Mouse (Mus musculus) spleen, postnatal 36 days (tissue): ENCODE data around the gene Mmp10.

ENCODE experiments used
- DNase-seq, 2 experiments: peaks; one replicate each; pipeline ENCODE4 v3.0.0; 2022; ENCODE audit warnings: low spot score in 2 of 2, mixed read lengths in 1 of 2

The Mmp10 gene

DNA sequence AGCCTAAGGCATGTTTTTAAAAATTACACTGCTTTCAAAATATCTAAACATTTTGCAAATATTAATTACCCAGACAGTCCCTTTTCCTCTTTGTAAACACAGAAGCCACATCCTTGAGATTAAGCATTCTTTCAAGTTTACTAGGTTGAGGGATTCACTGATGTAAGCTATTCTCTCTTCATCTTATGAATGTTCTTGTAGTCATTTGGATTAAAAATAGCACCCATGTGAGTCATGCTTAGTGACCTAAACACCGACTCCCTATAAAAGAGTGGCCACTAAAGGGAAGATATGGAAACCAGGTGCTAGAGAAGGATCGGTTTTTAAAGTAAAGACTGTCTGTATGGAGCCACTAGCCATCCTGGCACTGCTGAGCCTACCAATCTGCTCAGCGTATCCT, at the start of gene Mmp10:
Gene Mmp10, plus strand, starts transcription at position 302 of the 400 bp plus-strand sequence.
- no peak for DNase-seq

DNA sequence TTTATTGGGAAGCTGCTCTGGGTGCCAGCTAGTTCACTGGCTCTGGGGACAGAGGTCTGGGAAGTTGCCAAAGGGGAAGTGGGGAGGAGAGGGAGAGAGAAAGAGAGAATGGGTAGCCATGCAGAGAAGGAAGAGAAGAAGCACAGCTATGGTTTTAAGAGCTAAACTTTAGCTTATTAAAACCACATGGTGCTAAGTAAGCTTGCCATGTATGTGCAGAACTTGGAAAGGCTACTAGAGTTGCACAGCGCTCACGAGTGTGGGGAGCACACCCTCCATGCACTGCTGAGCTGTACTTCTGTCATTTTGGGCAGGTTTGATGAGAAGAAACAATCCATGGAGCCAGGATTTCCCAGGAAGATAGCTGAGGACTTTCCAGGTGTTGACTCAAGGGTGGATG, 48.9 kb upstream of the Mmp10 start:
- no peak for DNase-seq

DNA sequence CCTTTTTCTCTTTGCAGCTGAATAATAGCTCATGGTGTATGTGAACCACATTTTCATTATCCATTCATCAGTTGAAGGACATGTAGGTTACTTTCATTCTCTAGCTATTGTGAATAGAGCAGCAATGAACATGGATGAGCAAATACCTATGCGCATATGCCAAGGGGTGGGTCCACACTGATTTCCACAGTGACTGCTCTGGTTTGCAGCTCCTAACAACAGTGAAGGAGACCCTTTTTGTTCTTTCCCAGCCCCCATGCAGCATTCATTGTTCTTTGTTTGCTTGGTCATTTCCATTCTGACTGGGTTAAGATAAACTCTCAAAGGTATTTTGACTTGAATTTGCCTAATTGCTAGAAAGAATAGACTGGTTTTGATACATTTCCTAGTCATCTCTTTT, 31.9 kb upstream of the Mmp10 start:
- DNase-seq, result no peak

DNA sequence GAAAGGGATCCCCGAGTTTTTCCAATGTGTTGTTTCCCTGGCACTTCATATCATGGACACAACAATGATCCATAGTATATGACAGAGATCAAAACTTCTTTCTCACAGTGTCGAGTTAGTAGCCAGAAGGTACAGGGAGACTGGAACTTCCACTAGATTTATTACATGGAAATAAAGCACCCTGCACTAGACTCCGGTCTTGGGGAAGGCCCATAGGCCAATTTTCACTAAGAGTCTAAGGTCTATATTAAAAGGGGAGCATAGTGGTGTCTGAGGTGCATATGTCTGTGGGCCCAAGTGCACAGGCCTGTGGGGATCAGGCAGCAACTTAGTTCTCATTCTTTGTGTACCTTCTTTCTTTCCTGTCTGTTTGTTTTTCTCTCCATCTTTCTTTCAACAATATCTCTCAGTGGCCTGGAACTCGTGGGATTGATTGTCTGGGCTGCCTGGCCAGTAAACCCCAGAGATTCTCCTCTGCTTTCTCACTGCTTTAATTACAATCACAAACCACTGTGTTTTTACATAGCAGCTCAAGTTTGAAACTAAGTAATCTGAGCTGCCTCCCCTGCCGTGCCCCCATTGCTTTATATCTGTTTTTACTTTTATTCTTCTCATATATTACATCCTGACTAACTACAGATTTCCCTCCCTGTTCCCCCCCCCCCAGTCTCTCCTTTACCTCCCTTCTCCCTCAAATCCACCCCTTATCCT, 18.3 kb upstream of the Mmp10 start:
- DNase-seq, result no peak

DNA sequence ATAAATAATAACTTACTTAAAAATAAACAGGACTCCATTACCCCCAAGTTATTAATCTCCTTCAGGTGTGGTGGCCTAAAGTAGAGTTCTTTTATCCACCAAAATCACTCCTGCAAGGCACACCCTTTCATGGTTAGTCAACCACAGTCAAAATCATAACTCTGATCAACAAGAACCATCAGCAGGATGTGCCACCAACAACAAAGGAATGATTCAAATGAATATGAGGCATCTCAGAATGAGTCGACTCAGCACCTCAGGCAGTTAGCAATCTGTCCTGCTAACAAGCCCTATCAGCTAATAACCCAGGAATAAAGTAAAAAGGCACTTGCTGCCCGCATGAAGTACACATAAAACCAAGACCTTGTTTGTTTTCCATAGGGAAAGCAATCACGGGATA, 1.0 kb upstream of the Mmp10 start:
- no peak for DNase-seq

DNA sequence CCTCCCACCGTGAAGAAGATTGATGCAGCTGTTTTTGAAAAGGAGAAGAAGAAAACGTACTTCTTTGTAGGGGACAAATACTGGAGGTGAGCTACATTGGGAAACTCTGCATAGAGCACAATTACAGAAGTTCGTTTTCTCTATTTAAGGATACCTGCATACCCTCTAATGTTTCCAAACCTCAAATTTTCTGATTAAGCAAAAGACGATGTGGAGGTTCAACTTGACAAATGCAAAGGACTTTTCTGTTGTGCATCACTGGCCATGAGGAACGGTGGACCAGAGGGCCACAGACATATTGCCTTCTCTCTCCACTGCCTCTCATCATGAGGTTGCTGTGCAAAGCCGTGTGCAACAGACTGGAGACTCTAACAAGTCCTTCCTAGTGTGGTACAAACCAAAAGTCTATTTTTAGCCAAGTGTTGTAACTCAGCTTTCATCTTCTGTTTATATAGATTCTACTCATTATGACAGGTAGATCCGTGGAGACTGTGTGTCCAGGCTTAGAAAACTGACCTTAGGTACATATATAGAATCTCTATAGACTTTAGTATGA, 5.2 kb downstream of the Mmp10 start:
- peak in 1 of 2 experiments; percentile 4 for DNase-seq

DNA sequence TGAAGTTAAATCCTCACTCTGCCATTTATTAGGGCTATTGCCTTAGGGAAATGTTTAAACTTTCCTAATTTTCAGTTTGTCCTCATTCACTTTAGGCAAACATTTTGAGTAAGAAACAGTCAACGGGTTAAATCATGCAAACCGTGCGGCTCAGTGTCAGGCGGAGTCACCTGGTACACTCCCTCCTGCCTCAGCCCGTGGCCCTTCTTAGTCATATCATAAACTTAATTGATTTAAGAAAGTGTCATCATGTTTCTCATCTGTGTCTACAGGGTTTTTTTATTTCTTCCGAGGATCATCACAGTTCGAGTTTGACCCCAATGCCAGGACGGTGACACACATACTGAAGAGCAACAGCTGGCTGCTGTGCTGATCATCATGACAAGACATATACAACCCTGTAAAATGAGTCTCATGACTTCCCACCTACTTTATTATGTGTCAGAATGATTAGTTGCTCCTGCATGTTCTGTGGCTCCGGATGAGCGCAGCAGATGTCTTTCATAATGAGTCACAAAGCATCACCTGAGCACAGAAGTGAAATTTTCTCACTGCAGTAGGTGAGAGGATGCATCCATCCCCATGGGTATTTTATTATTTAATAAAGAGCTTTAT, 7.6 kb downstream of the Mmp10 start:
- no peak for DNase-seq

DNA sequence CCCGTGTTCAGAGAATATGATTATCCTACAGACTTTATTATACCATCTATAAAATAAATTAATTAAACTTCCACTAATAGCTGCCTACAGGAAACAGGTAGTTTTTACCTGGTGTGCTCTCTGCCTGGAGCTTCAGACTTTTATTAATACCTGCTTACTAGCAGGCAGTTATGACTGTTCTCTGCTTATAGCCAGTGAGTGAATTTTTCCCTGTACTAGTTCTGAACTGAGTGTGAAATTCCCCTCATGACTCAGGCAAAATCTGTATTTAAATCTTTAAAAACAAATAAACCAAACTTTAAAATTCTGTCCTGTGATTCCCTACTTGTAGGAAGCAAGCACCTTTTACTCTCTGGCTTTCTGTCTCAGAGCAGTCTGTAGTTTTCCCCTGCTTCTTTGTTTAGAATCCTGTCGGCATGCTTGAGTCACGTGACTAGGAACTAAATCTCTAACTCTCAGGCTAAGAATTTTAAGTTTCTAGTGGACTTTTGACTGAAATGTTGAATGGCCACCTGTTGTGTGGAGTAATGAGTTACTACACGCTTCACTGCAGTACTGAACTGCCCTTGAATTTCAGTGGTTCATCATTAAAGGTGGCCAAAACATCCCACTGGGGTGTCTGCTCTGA, 15.9 kb downstream of the Mmp10 start:
- no peak for DNase-seq

DNA sequence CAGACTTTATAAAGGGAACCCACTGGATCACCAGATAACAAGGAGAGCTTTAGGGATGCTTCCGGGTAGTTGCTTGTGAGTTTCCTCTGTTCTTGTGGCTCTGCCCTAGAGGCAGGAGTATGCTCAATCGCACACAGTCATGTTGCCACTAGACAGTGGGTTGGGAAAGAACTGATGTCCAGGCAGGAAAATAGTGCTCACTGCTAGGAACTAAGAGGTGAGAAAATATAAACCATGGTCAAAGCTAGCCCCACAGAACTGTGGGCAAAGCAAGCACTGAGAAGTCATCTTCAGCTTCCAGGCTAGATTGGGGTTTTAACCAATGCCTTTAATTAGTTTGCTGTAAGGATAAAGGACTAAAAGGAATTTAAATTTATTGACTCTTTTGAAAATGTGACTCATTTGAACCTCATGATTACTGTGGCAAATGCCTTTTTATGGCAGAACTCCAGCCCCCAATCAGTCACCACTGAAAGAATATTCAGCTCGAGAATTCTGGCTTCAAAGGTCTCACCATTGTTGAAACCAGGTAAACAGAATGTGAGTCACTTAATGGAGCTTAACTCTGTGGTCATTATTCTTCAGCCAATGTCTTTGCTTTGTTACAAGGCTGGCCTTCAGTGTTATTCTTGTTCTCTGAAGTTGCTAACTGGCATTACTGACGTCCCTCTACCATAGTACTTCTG, 24.2 kb downstream of the Mmp10 start:
- DNase-seq, result no peak

DNA sequence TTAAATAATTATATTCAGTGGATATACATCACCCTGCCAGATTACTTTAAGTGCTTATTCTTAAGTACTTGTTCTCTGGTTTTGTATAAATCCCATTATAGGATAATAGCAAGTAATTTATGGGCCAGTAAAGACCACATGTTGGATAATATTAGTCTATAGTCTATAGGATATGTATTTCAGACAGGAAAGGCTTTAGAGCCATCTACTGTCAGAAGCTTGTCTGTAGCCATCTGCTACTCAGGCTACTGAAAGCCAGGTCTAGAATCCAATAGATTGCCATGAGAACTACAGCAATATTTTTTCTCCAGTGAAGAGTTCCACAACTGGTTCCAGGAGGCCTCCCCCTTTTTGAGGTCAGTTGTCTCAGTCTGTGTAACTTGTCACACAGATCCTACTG, 40.6 kb downstream of the Mmp10 start:
- no peak for DNase-seq

DNA sequence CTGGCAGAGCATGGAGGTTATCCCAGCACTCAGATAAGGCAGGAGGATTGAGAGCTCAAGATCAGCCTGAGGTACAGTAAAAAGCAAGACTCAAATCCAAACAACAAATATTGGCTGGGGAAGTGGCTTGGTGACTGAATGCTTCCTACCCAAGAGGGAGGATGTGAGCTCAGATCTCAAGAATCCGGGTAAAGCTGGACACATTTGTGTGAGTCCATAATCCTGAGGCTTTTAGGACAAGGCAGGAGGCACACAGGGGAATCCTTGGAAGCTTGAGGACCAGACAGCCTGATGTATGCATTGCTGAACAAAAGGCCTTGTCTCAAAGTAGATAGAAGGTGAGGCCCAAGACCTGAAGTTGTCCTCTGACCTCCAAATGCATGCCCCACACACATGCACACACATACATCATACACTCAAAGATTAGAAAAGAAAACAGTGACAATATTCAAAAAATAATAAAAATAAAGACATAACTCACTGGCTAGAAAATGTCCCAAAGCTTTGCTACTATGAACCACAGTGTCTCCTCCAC, 42.8 kb downstream of the Mmp10 start:
- no peak for DNase-seq

DNA sequence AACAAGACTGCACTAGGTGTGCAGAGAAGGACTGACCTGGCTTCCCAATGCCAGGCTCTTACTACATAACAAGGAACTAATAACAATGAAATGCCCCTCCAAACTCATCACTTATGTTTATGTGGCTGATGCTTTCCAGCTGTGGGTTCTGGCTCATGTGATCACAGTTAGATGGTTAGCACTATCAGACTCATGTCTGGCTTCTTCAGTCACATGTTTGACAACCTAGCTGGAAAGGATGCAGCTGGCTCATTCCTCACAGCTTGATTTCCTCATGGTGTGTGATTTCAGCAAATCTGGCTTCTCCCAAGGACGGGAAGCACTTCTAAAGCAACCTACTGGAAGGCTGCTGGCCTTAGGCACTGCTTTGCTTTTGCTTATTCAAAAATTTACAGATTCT, 43.3 kb downstream of the Mmp10 start:
- DNase-seq, result no peak

DNA sequence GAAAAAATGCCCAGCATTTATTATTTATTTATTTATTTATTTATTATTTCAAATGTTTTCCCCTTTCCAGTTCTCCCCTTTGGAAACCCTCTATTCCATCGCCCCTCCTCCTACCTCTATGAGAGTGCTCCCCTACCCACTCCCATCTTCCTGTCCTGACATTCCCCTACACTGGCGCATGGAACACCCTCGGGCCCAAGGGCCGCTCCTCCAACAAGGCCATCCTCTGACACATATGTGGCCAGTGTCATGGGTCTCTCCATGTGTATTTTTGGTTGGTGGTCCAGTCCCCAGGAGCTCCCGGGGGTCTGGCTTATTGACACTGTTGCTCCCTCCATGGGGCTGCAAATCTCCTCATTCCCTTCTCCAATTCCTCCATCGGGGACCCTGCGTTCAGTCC, 43.8 kb downstream of the Mmp10 start:
- DNase-seq, result no peak

DNA sequence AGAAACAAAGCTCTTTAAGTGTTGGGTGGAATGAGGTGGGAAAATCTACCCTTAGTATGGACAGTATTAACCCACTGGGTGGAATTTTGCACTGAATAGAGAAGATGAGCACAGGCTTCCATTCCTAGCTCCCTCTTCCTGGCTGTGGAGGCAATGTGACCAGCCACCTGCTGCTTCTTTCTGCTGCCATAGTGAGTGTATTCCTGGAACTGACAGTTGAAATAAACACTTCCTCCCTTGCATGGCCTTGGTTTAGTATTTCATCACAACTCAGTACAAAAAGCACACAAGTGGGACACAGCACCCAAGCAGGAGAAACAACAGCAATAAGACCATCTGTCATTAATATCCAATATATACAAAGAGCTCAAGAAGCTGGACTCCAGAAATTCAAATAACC, 49.8 kb downstream of the Mmp10 start:
- no peak for DNase-seq

DNA sequence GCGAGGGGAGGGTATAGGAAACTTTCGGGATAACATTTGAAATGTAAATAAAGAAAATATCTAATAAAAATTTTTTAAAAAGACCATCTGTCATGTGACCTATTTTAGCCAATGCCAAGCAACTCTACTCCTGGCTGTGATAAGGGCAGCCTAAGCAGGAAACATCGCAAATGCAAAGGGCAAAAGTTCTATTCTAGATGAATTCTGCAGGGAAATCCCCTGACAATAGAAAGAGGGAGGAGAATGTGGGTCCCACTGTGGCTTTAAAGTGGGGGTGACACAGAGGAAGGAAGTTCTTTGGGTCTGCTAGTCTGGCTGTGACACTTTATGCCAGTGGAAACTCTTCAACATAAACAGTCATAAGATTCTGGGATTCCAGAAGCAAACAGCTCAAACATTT, 51.4 kb downstream of the Mmp10 start:
- DNase-seq, result peak; percentile 9 to 23

DNA sequence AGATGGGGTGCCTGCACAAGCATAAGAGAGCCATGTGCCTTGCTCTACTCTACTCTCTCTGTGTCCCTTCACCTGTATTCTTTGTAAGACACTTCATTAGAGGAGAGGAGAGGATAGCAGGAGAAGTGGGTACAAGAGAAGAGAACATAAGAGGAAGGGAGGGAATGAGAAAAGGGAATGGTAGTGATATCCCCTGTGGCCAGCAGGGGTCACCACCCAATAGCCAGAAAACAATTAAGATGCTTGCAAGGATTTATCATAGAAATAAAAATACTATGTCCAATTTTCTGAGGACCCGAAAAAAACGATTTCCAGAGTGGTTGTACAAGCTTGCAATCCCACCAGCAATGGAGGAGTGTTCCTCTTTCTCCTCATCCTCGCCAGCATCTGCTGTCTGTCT, 52.2 kb downstream of the Mmp10 start:
- no peak for DNase-seq

DNA sequence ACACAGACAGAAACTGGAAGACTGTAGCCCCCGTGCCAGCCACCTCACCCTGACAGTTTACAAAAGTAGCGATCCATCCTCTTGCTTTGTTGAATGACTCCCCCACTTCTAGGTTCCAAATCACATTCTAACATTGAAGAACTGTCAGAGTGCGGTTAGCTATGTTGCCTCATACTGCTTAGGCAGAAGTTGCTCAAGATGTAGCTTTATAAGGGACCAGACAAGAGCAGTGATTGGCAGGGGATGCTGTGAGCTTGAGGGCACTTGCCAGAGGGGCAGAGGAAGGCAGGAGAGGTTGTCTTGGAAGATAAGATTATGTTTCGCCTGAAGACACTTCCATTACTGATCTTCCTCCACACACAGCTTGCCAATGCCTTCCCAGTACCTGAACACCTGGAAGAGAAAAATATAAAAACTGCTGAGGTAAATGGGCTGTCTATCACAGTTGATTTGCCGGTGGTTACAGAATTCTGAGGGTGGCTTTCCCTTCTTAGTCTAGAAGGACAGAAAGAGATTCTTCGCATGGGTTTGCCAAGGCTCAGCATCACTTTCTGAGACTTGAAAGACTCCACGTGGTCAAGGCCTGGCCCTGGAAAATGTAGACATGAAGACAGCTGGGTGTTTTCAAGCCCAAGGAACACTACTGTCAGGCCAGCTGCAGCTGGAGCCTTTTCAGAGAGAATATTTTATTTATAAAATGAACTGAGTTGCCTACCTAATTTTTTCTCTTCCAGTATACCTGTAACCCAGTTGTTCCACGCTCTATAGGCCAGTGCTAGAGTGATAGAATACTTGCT, 56.3 kb downstream of the Mmp10 start, which contains the start of gene Mmp8:
Gene Mmp8, plus strand, starts transcription at position 236 of the 797 bp plus-strand sequence.
- no peak for DNase-seq
